Mouse (Mus musculus): Measurements from ENCODE around the gene Ccdc60. TPM values are rescaled to one million over a fixed set of nuclear protein-coding genes. Genes with fewer than 3 reads are reported as not detected.

Ccdc60 gene
- polyA plus RNA-seq, 1 experiment, result not detected

GRCm38 (mm10) chr5:116208741-116209368 lies 79.9 kb downstream of the Ccdc60 start:
- no peak overlapping the region for H3K27ac ChIP-seq (ENCODE audit: insufficient read depth, low read depth, low read length)
- no peak for TF ChIP-seq POLR2A (IDR thresholded peaks at IDR 0.05; ENCODE audit: borderline replicate concordance, low read depth, low read length)
- TF ChIP-seq CTCF (IDR thresholded peaks at IDR 0.05; ENCODE audit: low read depth, low read length), result no peak
- no peaks in the 10 kb centered on the region for H3K4me1 ChIP-seq (ENCODE audit: control insufficient read depth, insufficient read depth, low read length)
- H3K4me3 ChIP-seq (ENCODE audit: insufficient read depth, low read length), result no peak overlapping the region

- H3K4me1 ChIP-seq (ENCODE audit: control insufficient read depth, insufficient read depth, low read length), result no peaks in the 10 kb centered on the region
- no peak overlapping the region for H3K4me3 ChIP-seq (ENCODE audit: insufficient read depth, low read length)
- TF ChIP-seq CTCF (IDR thresholded peaks at IDR 0.05; ENCODE audit: low read depth, low read length) (no peak), POLR2A (IDR thresholded peaks at IDR 0.05; ENCODE audit: borderline replicate concordance, low read depth, low read length) (no peak)
- H3K27ac ChIP-seq (ENCODE audit: insufficient read depth, low read depth, low read length), result no peak overlapping the region
Observed at GRCm38 (mm10) chr5:116202692-116203091, 86.1 kb downstream of the Ccdc60 start.

DNA sequence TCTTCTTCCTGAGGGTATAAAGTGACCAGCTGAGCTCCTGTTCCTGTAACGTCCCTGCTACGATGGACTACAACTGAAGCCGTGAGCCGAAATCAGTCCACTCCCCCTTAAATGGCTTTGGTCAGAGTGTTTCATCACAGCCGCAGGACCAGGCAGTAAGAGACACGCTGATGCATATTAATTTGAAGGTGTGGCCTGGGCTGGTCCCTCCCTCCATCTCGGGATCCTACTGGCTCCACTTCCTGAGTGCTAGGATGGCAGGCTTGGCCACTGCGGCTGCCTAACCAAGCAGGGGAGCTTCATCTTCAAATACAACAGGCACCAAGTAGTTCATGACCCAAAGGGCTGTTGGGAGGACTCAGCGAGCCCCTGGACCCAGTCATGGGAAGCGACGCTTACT lies 94.3 kb downstream of the Ccdc60 start:
- Histone ChIP-seq H3K27ac (ENCODE audit: insufficient read depth, low read depth, low read length) (no peak overlapping the region), H3K4me3 (ENCODE audit: insufficient read depth, low read length) (no peak overlapping the region), H3K4me1 (ENCODE audit: control insufficient read depth, insufficient read depth, low read length) (no peaks in the 10 kb centered on the region)
- TF ChIP-seq CTCF (IDR thresholded peaks at IDR 0.05; ENCODE audit: low read depth, low read length) (no peak), POLR2A (IDR thresholded peaks at IDR 0.05; ENCODE audit: borderline replicate concordance, low read depth, low read length) (no peak)

GRCm38 (mm10) chr5:116192693-116193092 lies 96.1 kb downstream of the Ccdc60 start:
- TF ChIP-seq POLR2A (IDR thresholded peaks at IDR 0.05; ENCODE audit: borderline replicate concordance, low read depth, low read length), result no peak
- no peak for TF ChIP-seq CTCF (IDR thresholded peaks at IDR 0.05; ENCODE audit: low read depth, low read length)
- no peaks in the 10 kb centered on the region for H3K4me1 ChIP-seq (ENCODE audit: control insufficient read depth, insufficient read depth, low read length)
- no peak overlapping the region for H3K4me3 ChIP-seq (ENCODE audit: insufficient read depth, low read length)
- H3K27ac ChIP-seq (ENCODE audit: insufficient read depth, low read depth, low read length), result no peak overlapping the region

DNA sequence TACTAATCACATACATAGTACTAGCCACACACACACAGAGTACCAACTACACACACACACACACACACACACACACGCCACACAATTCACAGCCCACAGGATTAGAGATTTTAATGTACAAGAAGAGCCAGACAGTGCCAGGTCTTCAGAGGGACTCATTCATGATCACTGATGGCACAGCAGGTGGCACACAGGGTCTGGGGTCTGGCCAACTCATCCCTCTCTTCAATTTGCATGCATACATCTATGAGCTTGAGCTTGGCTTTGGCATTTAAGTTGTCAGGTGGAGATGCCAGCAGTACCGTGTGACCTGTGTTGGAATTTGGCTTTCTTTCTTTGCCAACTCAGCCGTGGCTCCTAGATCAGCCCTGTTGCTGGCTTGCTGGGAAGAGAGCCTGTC lies 97.2 kb downstream of the Ccdc60 start:
- Histone ChIP-seq H3K4me1 (ENCODE audit: control insufficient read depth, insufficient read depth, low read length) (no peaks in the 10 kb centered on the region), H3K27ac (ENCODE audit: insufficient read depth, low read depth, low read length) (no peak overlapping the region), H3K4me3 (ENCODE audit: insufficient read depth, low read length) (no peak overlapping the region)
- no peak for TF ChIP-seq CTCF (IDR thresholded peaks at IDR 0.05; ENCODE audit: low read depth, low read length)
- TF ChIP-seq POLR2A (IDR thresholded peaks at IDR 0.05; ENCODE audit: borderline replicate concordance, low read depth, low read length), result no peak

GRCm38 (mm10) chr5:116189818-116190217 lies 99.0 kb downstream of the Ccdc60 start:
- Histone ChIP-seq H3K27ac (ENCODE audit: insufficient read depth, low read depth, low read length) (no peak overlapping the region), H3K4me3 (ENCODE audit: insufficient read depth, low read length) (no peak overlapping the region), H3K4me1 (ENCODE audit: control insufficient read depth, insufficient read depth, low read length) (no peaks in the 10 kb centered on the region)
- TF ChIP-seq CTCF (IDR thresholded peaks at IDR 0.05; ENCODE audit: low read depth, low read length) (no peak), POLR2A (IDR thresholded peaks at IDR 0.05; ENCODE audit: borderline replicate concordance, low read depth, low read length) (no peak)

DNA sequence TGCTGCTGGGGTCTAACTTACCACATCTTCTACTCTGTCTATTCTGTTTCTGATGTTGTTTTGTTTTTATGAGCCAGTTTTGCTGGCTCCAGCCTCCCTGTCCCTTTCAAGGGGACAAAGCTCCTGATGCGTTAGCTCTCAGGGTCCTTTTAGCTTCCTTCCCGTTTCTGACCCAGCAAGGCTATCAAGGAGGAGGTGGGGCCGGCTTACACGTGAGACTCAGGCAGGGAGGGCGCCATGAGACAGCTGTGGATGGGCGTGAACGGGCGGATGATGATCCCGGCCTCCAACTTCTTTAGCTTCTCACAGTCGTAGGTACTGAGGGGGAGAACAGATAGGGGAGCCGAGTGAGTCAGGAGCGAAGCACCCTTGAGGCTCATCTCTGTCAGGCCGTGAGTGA lies 108.2 kb downstream of the Ccdc60 start:
- TF ChIP-seq POLR2A (IDR thresholded peaks at IDR 0.05; ENCODE audit: borderline replicate concordance, low read depth, low read length) (no peak), CTCF (IDR thresholded peaks at IDR 0.05; ENCODE audit: low read depth, low read length) (no peak)
- Histone ChIP-seq H3K4me1 (ENCODE audit: control insufficient read depth, insufficient read depth, low read length) (no peaks in the 10 kb centered on the region), H3K27ac (ENCODE audit: insufficient read depth, low read depth, low read length) (no peak overlapping the region), H3K4me3 (ENCODE audit: insufficient read depth, low read length) (no peak overlapping the region)

DNA sequence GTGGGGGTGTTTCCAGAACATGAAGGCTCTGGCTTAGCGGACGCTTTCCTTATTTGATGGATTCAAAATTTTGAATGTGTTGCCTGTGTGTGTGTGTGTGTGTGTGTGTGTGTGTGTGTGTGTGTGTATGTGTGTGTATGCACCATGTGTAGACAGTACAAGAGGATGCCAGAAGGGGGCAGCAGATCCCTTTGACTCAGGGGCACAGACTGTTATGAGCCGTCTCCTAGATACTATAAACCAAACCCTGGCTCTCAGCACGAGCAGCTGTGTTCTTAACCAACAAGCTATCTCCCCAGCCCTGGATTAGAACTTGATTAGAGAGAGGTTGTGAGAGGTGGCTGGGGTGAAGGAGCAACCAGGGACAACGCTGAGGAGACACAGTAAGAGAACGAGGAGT lies 117.1 kb downstream of the Ccdc60 start:
- Histone ChIP-seq H3K27ac (ENCODE audit: insufficient read depth, low read depth, low read length) (no peak overlapping the region), H3K4me3 (ENCODE audit: insufficient read depth, low read length) (no peak overlapping the region), H3K4me1 (ENCODE audit: control insufficient read depth, insufficient read depth, low read length) (no peaks in the 10 kb centered on the region)
- TF ChIP-seq CTCF (IDR thresholded peaks at IDR 0.05; ENCODE audit: low read depth, low read length), result no peak
- TF ChIP-seq POLR2A (IDR thresholded peaks at IDR 0.05; ENCODE audit: borderline replicate concordance, low read depth, low read length), result no peak

DNA sequence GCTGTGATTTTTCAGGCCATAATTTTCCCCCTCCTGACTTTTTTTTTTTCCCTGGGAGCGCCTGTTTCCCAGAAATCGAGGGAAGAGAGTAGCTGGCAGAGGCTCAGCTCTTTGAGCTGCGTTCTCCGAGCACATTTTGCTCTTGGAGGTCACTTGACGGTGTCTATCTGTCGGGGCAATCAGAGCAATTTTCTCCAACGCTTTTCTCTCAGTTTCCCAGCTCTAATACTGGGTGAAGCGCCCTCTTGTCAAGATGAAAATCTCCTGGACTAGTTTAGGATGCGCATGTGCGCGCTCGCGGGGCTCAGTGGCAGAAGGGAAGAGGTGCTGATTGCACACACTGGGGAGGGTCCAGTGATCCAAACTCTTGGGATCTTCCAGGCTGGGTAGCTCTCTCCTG lies 121.8 kb downstream of the Ccdc60 start:
- TF ChIP-seq POLR2A (IDR thresholded peaks at IDR 0.05; ENCODE audit: borderline replicate concordance, low read depth, low read length) (no peak), CTCF (IDR thresholded peaks at IDR 0.05; ENCODE audit: low read depth, low read length) (no peak)
- no peak overlapping the region for H3K4me3 ChIP-seq (ENCODE audit: insufficient read depth, low read length)

GRCm38 (mm10) chr5:116165203-116165888 lies 123.4 kb downstream of the Ccdc60 start:
- H3K27ac ChIP-seq (ENCODE audit: insufficient read depth, low read depth, low read length), result no peak overlapping the region
- no peak overlapping the region for H3K4me3 ChIP-seq (ENCODE audit: insufficient read depth, low read length)
- TF ChIP-seq POLR2A (IDR thresholded peaks at IDR 0.05; ENCODE audit: borderline replicate concordance, low read depth, low read length), result no peak
- TF ChIP-seq CTCF (IDR thresholded peaks at IDR 0.05; ENCODE audit: low read depth, low read length), result no peak
- H3K4me1 ChIP-seq (ENCODE audit: control insufficient read depth, insufficient read depth, low read length), result no peaks in the 10 kb centered on the region

More for the DNA sequence above, 121.8 kb downstream of the Ccdc60 start:
- H3K27ac ChIP-seq (ENCODE audit: insufficient read depth, low read depth, low read length), result no peak overlapping the region
- no peaks in the 10 kb centered on the region for H3K4me1 ChIP-seq (ENCODE audit: control insufficient read depth, insufficient read depth, low read length)
